Mouse (Mus musculus) liver, adult 2 months (tissue): ENCODE data around the gene Kcnd3. TPM values are rescaled to one million over a fixed set of nuclear protein-coding genes. Genes with fewer than 3 reads are reported as not detected.

Experiments
- DNase-seq: peaks from one replicate; pipeline ENCODE4 v3.0.0-alpha.2; 2011; ENCODE audit warnings: low read depth, low spot score; ENCODE audit errors: extremely low read depth
- H3K27ac ChIP-seq: fragments of 200-500 bp; replicated peaks from 2 replicates; pipeline ENCODE4 v1.5.1; 2012; ENCODE audit warnings: low read depth, mild to moderate bottlenecking, control low read depth, inconsistent platforms, low read length; ENCODE audit not compliant: insufficient read depth
- H3K27me3 ChIP-seq: fragments of 200-500 bp; 2 replicates; pipeline ENCODE4 v1.6.1; 2012; ENCODE audit warnings: mild to moderate bottlenecking, moderate library complexity, low read length, inconsistent platforms; ENCODE audit not compliant: control insufficient read depth, insufficient read depth
- H3K36me3 ChIP-seq: fragments of 200-500 bp; 2 replicates; pipeline ENCODE4 v1.6.1; 2012; ENCODE audit warnings: low read length, inconsistent platforms; ENCODE audit not compliant: control insufficient read depth, insufficient read depth
- H3K4me1 ChIP-seq: fragments of 200-500 bp; 2 replicates; pipeline ENCODE4 v1.6.1; 2011; ENCODE audit warnings: low read length; ENCODE audit not compliant: control insufficient read depth, insufficient read depth
- H3K4me3 ChIP-seq: fragments of 200-500 bp; 2 replicates; pipeline ENCODE4 v1.5.1; 2011; ENCODE audit warnings: low read depth, mild to moderate bottlenecking, control low read depth, low read length, moderate library complexity; ENCODE audit not compliant: insufficient read depth
- H3K79me2 ChIP-seq: fragments of 200-500 bp; 2 replicates; pipeline ENCODE4 v1.6.1; 2012; ENCODE audit warnings: inconsistent platforms, mild to moderate bottlenecking, low read length, moderate library complexity; ENCODE audit not compliant: control insufficient read depth, insufficient read depth
- H3K9ac ChIP-seq: fragments of 200-500 bp; 2 replicates; pipeline ENCODE4 v1.6.1; 2012; ENCODE audit warnings: low read depth, mild to moderate bottlenecking, control low read depth, inconsistent platforms, low read length
- CTCF ChIP-seq: fragments of 200-500 bp; IDR thresholded peaks from 2 replicates; pipeline ENCODE4 v1.5.1; 2011; ENCODE audit warnings: low read depth, low read length, control low read depth
- POLR2A ChIP-seq: fragments of 200-500 bp; IDR thresholded peaks from 2 replicates; pipeline ENCODE4 v1.6.1; 2011; ENCODE audit warnings: low read length, control low read depth; ENCODE audit not compliant: insufficient read depth; ENCODE audit errors: extremely low read depth
- WGBS: fragments of 180-500 bp; shearing (Covaris S2); methylation state at CpG from one replicate; pipeline ENCODE4 v1.1.7; 2018; 5-methylcytosine and 5-hydroxymethylcytosine counted together
- polyA plus RNA-seq: library from polyadenylated mRNA; depleted of rRNA; stranded (reverse); fragments of >200 nt; gene quantifications from 2 replicates; pipeline ENCODE4 v1.2.3, GENCODE M21; 2012; rRNA removed
- total RNA-seq: library from RNA; depleted of rRNA; stranded (reverse); fragments of >200 nt; gene quantifications from 2 replicates; pipeline ENCODE4 v1.2.3, GENCODE M21; 2014; rRNA removed

Kcnd3 gene
- total and polyA plus RNA-seq, 2 experiments = under 0.01 to 0.04 TPM

GRCm38 (mm10) chr3:105717856-105718555 is 265.9 kb downstream of the Kcnd3 start:
- H3K27me3 ChIP-seq = no peaks in the 10 kb centered on the region
- DNase-seq = no peak
- WGBS = 89% methylated on average over 11 of the region's 11 CpGs
- TF ChIP-seq CTCF = no peak
- TF ChIP-seq POLR2A = no peak
- H3K79me2 ChIP-seq = no peaks in the 10 kb centered on the region
- H3K4me1 ChIP-seq = no peaks in the 10 kb centered on the region
- H3K36me3 ChIP-seq = no peaks in the 10 kb centered on the region
- no peak overlapping the region for H3K27ac ChIP-seq
- H3K9ac ChIP-seq = no peak overlapping the region
- H3K4me3 ChIP-seq = no peak overlapping the region

GRCm38 (mm10) chr3:105718746-105719145 is 266.6 kb downstream of the Kcnd3 start:
- peak; percentile 30 for DNase-seq
- Histone ChIP-seq H3K9ac (no peak overlapping the region), H3K36me3 (no peaks in the 10 kb centered on the region), H3K79me2 (no peaks in the 10 kb centered on the region), H3K4me3 (no peak overlapping the region), H3K4me1 (no peaks in the 10 kb centered on the region), H3K27me3 (no peaks in the 10 kb centered on the region), H3K27ac (no peak overlapping the region)
- WGBS = 30% methylated on average over 4 of the region's 4 CpGs
- TF ChIP-seq CTCF = no peak
- no peak for TF ChIP-seq POLR2A

DNA sequence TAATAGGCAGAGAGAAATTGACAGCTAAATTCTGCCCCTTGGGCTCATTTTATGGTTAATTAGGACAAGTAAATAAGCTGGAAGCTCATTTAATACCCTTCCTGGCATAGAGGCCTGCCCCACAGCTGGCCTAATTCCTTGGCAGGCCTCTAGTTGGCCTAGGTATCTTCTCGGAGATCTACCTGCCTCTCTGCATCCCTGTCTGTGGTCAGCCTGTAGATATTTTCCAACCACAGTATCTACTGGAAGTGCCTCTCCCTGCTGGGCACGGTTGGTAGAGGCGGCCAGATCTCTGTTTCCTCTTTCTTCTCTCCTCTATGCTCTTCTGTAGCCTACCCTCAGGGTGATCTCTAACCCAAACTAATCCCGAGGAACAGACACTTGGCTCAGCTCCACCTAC is 267.8 kb downstream of the Kcnd3 start:
- TF ChIP-seq POLR2A = no peak
- TF ChIP-seq CTCF = no peak
- Histone ChIP-seq H3K27me3 (no peaks in the 10 kb centered on the region), H3K27ac (no peak overlapping the region), H3K4me3 (no peak overlapping the region), H3K36me3 (0 out of 2 replicates have a peak, but pooled peaks cover under 1% of the 10 kb centered on the region), H3K9ac (no peak overlapping the region), H3K4me1 (no peaks in the 10 kb centered on the region), H3K79me2 (no peaks in the 10 kb centered on the region)
- no peak for DNase-seq
- 79% methylated on average over 4 of the region's 4 CpGs for whole genome bisulfite sequencing

DNA sequence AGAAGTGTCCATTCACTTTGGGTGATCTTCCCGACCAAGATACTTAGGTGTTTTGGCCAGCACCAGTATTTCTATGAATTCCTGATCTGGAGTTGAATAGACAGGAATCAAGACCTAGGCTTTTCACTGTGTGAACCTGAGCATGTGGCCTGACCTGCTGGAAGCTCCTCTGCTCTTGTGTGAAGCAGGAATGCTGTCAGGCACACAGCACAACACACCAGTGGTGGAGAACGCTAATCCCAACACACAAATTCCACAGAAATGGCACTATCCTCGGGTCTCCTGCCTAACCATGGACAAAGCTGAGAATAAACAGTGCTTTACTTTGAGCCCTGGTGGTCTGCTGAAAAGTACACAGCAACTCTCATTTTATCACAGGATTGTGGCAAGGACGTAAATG is 268.4 kb downstream of the Kcnd3 start:
- no peaks in the 10 kb centered on the region for H3K27me3 ChIP-seq
- H3K4me1 ChIP-seq = no peaks in the 10 kb centered on the region
- 83% methylated on average over 4 of the region's 4 CpGs for WGBS
- no peak overlapping the region for H3K4me3 ChIP-seq
- no peak overlapping the region for H3K9ac ChIP-seq
- 0 out of 2 replicates have a peak, but pooled peaks cover 2% of the 10 kb centered on the region for H3K36me3 ChIP-seq
- H3K27ac ChIP-seq = no peak overlapping the region
- TF ChIP-seq CTCF (no peak), POLR2A (no peak)
- H3K79me2 ChIP-seq = no peaks in the 10 kb centered on the region
- no peak for DNase-seq

GRCm38 (mm10) chr3:105721681-105722201 is 269.6 kb downstream of the Kcnd3 start:
- H3K27me3 ChIP-seq = no peaks in the 10 kb centered on the region
- H3K79me2 ChIP-seq = no peaks in the 10 kb centered on the region
- TF ChIP-seq CTCF = no peak
- no peak for TF ChIP-seq POLR2A
- WGBS = 53% methylated on average over 2 of the region's 2 CpGs
- no peak overlapping the region for H3K4me3 ChIP-seq
- no peak for DNase-seq
- no peak overlapping the region for H3K27ac ChIP-seq
- H3K9ac ChIP-seq = no peak overlapping the region
- 0 out of 2 replicates have a peak, but pooled peaks cover 2% of the 10 kb centered on the region for H3K36me3 ChIP-seq
- H3K4me1 ChIP-seq = no peaks in the 10 kb centered on the region

DNA sequence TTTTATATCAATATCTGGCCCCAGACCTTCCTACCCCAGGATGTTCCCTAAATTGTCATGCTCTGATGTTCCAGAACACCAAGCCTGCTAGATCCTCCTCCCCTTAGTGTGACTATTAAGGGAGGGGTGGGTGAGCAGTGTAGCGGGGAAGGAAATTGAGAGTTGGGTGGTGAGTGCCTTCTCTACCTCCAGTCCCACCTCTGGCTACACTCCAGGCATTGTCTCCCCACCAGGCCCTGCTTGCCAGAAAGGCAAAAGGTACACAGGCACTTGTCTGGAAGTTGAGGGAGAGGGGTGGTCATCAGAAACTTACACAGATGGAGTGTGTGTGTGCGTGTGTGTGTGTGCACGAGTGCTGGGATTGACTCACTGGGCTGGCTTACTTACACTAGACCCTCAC is 270.4 kb downstream of the Kcnd3 start:
- H3K4me1 ChIP-seq = no peaks in the 10 kb centered on the region
- no peak overlapping the region for H3K4me3 ChIP-seq
- no peaks in the 10 kb centered on the region for H3K27me3 ChIP-seq
- TF ChIP-seq POLR2A = no peak
- TF ChIP-seq CTCF = no peak
- H3K36me3 ChIP-seq = peaks cover 2% of the 10 kb centered on the region; the same call in 1 of the 2 replicates
- 90% methylated on average over 3 of the region's 3 CpGs for whole genome bisulfite sequencing
- no peak overlapping the region for H3K27ac ChIP-seq
- H3K9ac ChIP-seq = no peak overlapping the region
- H3K79me2 ChIP-seq = no peaks in the 10 kb centered on the region
- no peak for DNase-seq

Other genes starting within 250 kb of the Kcnd3 start
- gene Ddx20, start 235.2 kb downstream of the Kcnd3 start, total RNA-seq = 7.3 and 7.9 TPM in 2 replicates
- 6.9 and 7.4 TPM in 2 replicates for gene Ddx20, start 235.2 kb downstream of the Kcnd3 start, polyA plus RNA-seq